Mouse (Mus musculus) spleen, adult 18-20 months (tissue): ENCODE measurements around the gene Tmpo.
"Not testable (repeated sequence)": the region's sequence is repeated elsewhere in the genome, so short reads cannot be mapped to it uniquely, and the experiment has no call there.

Experiments
- DNase-seq, 2 experiments: peaks; one replicate each; pipeline ENCODE4 v3.0.0; 2022; ENCODE audit warnings: mixed read lengths in 2 of 2

Gene Tmpo

GRCm38 (mm10) chr10:91184893-91185292, 3.8 kb upstream of the Tmpo start:
- DNase-seq: not testable (repeated sequence)

GRCm38 (mm10) chr10:91183316-91183715, 2.2 kb upstream of the Tmpo start:
- DNase-seq: no peak

GRCm38 (mm10) chr10:91182291-91182990, 1.3 kb upstream of the Tmpo start:
- no peak for DNase-seq

- DNase-seq: peak; percentile 98 to 99
Observed at GRCm38 (mm10) chr10:91181461-91182288, 560 bp upstream of the Tmpo start.

GRCm38 (mm10) chr10:91180301-91180700, 814 bp downstream of the Tmpo start:
- DNase-seq: no peak

GRCm38 (mm10) chr10:91179834-91180233, 1.3 kb downstream of the Tmpo start:
- no peak for DNase-seq

GRCm38 (mm10) chr10:91177201-91177600, 3.9 kb downstream of the Tmpo start:
- no peak for DNase-seq

- no peak for DNase-seq
Observed at GRCm38 (mm10) chr10:91172329-91173100, 8.6 kb downstream of the Tmpo start.

- peak; percentile 89 to 94 for DNase-seq
Observed at GRCm38 (mm10) chr10:91171455-91172328, 9.4 kb downstream of the Tmpo start.

- no peak for DNase-seq
Observed at GRCm38 (mm10) chr10:91171041-91171440, 10.1 kb downstream of the Tmpo start.

- DNase-seq: peak; percentile 76 to 84
Observed at GRCm38 (mm10) chr10:91170143-91170941, 10.8 kb downstream of the Tmpo start.

- DNase-seq: no peak
Observed at GRCm38 (mm10) chr10:91169414-91170065, 11.6 kb downstream of the Tmpo start.

- no peak for DNase-seq
Observed at GRCm38 (mm10) chr10:91167352-91167751, 13.8 kb downstream of the Tmpo start.

GRCm38 (mm10) chr10:91166890-91167289, 14.2 kb downstream of the Tmpo start:
- peak in 1 of 2 experiments; percentile 67 for DNase-seq

- no peak for DNase-seq
Observed at GRCm38 (mm10) chr10:91165850-91166249, 15.3 kb downstream of the Tmpo start.

GRCm38 (mm10) chr10:91164491-91164890, 16.6 kb downstream of the Tmpo start:
- no peak for DNase-seq

- DNase-seq: no peak
Observed at GRCm38 (mm10) chr10:91162511-91163163, 18.5 kb downstream of the Tmpo start.

GRCm38 (mm10) chr10:91162077-91162476, 19.0 kb downstream of the Tmpo start:
- no peak for DNase-seq

- no peak for DNase-seq
Observed at GRCm38 (mm10) chr10:91161006-91161405, 20.1 kb downstream of the Tmpo start.

- no peak for DNase-seq
Observed at GRCm38 (mm10) chr10:91158442-91158841, 22.7 kb downstream of the Tmpo start.
